ENCODE assay signal across 19 mouse cellular contexts in the genomic region with DNA sequence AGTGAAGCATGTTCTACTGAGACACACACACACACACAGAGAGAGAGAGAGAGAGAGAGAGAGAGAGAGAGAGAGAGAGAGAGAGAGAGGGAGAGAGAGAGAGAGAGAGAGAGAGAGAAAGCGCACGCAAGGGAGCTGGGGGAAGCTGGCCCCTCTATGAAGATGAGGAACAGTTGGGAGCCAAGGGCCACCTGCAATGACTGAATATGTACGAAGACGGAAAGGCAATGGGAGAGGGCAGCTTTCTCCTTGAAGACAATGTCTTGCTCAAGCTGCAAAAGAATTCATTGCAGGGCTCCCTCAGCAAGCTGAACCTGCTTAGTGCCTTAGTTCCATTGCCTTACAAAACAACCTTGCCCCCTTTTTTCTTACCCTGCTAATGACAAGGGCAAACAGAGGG.
DNase-seq lines count a peak whose midpoint lies in the region; ATAC-seq lines count a peak whose summit lies in the region.
"Had no signal": no experiment of that assay in that cellular context is flagged by ENCODE, and none has a peak within 500 bp of the region (broad histone marks: within the 10 kb centered on the region; RNA-seq: fewer than 3 reads in every experiment).

No protein-coding gene starts in this region.

- no peak overlapping the region for H3K9ac ChIP-seq in midbrain, embryonic 11.5 days (ENCODE audit: low read length)
- no peak overlapping the region for H3K9ac ChIP-seq in midbrain, embryonic 14.5 days (replicated peaks; ENCODE audit: low read length)
- no peak overlapping the region for H3K9ac ChIP-seq in forebrain, embryonic 13.5 days
- H3K9ac ChIP-seq: kidney, embryonic 15.5 days had no signal

- 19% methylated on average over 4 of the region's 4 CpGs for WGBS in midbrain, embryonic 11.5 days
- 36% methylated on average over 4 of the region's 4 CpGs for WGBS in midbrain, embryonic 14.5 days
- WGBS in forebrain, embryonic 13.5 days = 11% methylated on average over 4 of the region's 4 CpGs

- H3K36me3 ChIP-seq in midbrain, embryonic 11.5 days (ENCODE audit: control insufficient read depth, insufficient read depth, low read length) = no peaks in the 10 kb centered on the region
- no peaks in the 10 kb centered on the region for H3K36me3 ChIP-seq in midbrain, embryonic 14.5 days (ENCODE audit: control insufficient read depth, insufficient read depth, low read length)
- H3K36me3 ChIP-seq in forebrain, embryonic 13.5 days (ENCODE audit: poor library complexity, severe bottlenecking) = no peaks in the 10 kb centered on the region
- H3K36me3 ChIP-seq: kidney, embryonic 15.5 days had no signal

- no peak overlapping the region for H3K4me2 ChIP-seq in midbrain, embryonic 11.5 days
- H3K4me2 ChIP-seq in midbrain, embryonic 14.5 days (ENCODE audit: low read length) = no peak overlapping the region
- H3K4me2 ChIP-seq in forebrain, embryonic 13.5 days = 0 out of 2 replicates have a peak overlapping the region, but pooled peaks have one; percentile 7
- H3K4me2 ChIP-seq: heart, embryonic 11.5 days; kidney, embryonic 15.5 days; liver, embryonic 11.5 days had no signal

- H3K4me3 ChIP-seq in midbrain, embryonic 11.5 days (ENCODE audit: low read depth, low read length) = no peak overlapping the region
- H3K4me3 ChIP-seq in midbrain, embryonic 14.5 days (replicated peaks; ENCODE audit: low read depth, low read length) = no peak overlapping the region
- no peak overlapping the region for H3K4me3 ChIP-seq in forebrain, embryonic 13.5 days
- H3K4me3 ChIP-seq: gastrocnemius, adult 2 months; kidney, embryonic 15.5 days; megakaryocyte, embryonic 14.5 days had no signal

- no peak for ATAC-seq in midbrain, embryonic 11.5 days (ENCODE audit: low FRiP score)
- no peak for ATAC-seq in midbrain, embryonic 14.5 days (ENCODE audit: low FRiP score, low TSS enrichment)
- ATAC-seq in forebrain, embryonic 13.5 days = no peak
- no peak for ATAC-seq in activated CD4-positive, CD25-positive, alpha-beta regulatory T cell, adult 4 months
- ATAC-seq: hindbrain, embryonic 16.5 days; intestine, embryonic 16.5 days had no signal

- H3K9me3 ChIP-seq in midbrain, embryonic 11.5 days (ENCODE audit: control insufficient read depth, low read length) = no peaks in the 10 kb centered on the region
- no peaks in the 10 kb centered on the region for H3K9me3 ChIP-seq in midbrain, embryonic 14.5 days (ENCODE audit: control insufficient read depth, low read length)
- H3K9me3 ChIP-seq in forebrain, embryonic 13.5 days (replicated peaks) = no peaks in the 10 kb centered on the region
- H3K9me3 ChIP-seq: kidney, embryonic 15.5 days; megakaryocyte, embryonic 14.5 days had no signal

- peaks cover 66% of the 10 kb centered on the region for H3K4me1 ChIP-seq in midbrain, embryonic 11.5 days (ENCODE audit: control insufficient read depth, insufficient read depth, low read length)
- peaks cover 54% of the 10 kb centered on the region for H3K4me1 ChIP-seq in midbrain, embryonic 14.5 days (ENCODE audit: control insufficient read depth, insufficient read depth, low read length)
- peaks cover 79% of the 10 kb centered on the region for H3K4me1 ChIP-seq in forebrain, embryonic 13.5 days
- H3K4me1 ChIP-seq: megakaryocyte, embryonic 14.5 days had no signal

- DNase-seq in midbrain, embryonic 11.5 days (ENCODE audit: low spot score, missing footprints) = no peak
- DNase-seq in midbrain, embryonic 14.5 days = no peak
- peak; percentile 52 for DNase-seq in thymus, postnatal 0 days (ENCODE audit: low spot score)
- no peak for DNase-seq in natural killer cell, adult 2 months (ENCODE audit: low spot score in 2 of 2)
- DNase-seq in kidney, postnatal 36 days = no peak
- DNase-seq: adrenal gland, postnatal 10 days; cerebellum, adult 11 months; cerebellum, postnatal 14 days; gastrocnemius, adult 2 months; lung, adult 2 months; right cerebral cortex, postnatal 25 days had no signal

- H3K27ac ChIP-seq in midbrain, embryonic 11.5 days (ENCODE audit: low read depth, low read length) = peak overlapping the region; percentile 4; the same call in 1 of the 2 replicates
- no peak overlapping the region for H3K27ac ChIP-seq in midbrain, embryonic 14.5 days (replicated peaks; ENCODE audit: low read depth, low read length)
- H3K27ac ChIP-seq in forebrain, embryonic 13.5 days = peak overlapping the region; percentile 96
- H3K27ac ChIP-seq: gastrocnemius, adult 2 months; kidney, embryonic 15.5 days had no signal

- H3K27me3 ChIP-seq in midbrain, embryonic 11.5 days (ENCODE audit: control insufficient read depth, insufficient read depth, low read length) = no peaks in the 10 kb centered on the region
- H3K27me3 ChIP-seq in midbrain, embryonic 14.5 days (ENCODE audit: control insufficient read depth, insufficient read depth, low read length) = no peaks in the 10 kb centered on the region
- no peaks in the 10 kb centered on the region for H3K27me3 ChIP-seq in forebrain, embryonic 13.5 days
- H3K27me3 ChIP-seq: kidney, embryonic 15.5 days had no signal
